Mouse (Mus musculus): ENCODE results near the gene Klhdc7a.

DNA sequence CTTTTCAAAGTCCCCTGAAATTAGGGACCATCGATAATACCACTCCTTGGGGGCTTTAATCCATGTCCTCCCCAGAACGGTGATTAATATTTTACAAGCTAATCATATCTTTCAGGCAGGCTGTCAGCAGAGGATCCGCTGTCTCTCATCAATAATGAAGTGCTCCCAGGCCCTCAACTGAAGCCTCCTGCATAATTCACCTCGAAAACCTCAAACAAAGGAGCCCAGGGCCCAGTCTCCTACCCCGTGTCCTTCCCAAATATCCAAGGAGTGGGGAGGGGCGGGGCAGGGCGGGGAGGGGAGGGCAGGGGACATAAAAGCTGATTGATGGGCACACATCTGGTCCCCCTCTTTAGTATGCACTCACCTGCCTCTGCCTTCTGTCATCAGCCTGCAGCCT is 31.2 kb upstream of the Klhdc7a start:
- TF ChIP-seq CTCF (IDR thresholded peaks at IDR 0.05; ENCODE audit: low read depth): no peak
- TF ChIP-seq EP300 (optimal IDR thresholded peaks at IDR 0.05): no peak

Data from stomach, postnatal 0 days (tissue).